Mouse (Mus musculus) leukemia stem cell, adult 10-12 weeks (primary cell): ENCODE results near the gene Olfr1185-ps1. TPM values are rescaled to one million over a fixed set of nuclear protein-coding genes. Genes with fewer than 3 reads are reported as not detected.

Experiments
- polyA plus RNA-seq: library from polyadenylated mRNA; stranded (reverse); fragments of >175 nt; gene quantifications from 2 replicates; pipeline ENCODE4 v1.2.3, GENCODE M21; 2012; ENCODE audit warnings: low replicate concordance

The Olfr1185-ps1 gene
- not detected in 2 replicates for polyA plus RNA-seq

GRCm38 (mm10) chr2:88493020-88493419 lies at the start of gene Olfr1185-ps1:
Gene Olfr1185-ps1 (plus strand): TSS chr2:88493320.

GRCm38 (mm10) chr2:88449031-88449430 lies 44.1 kb upstream of the Olfr1185-ps1 start, which contains the start of gene Gm13757:
Gene Gm13757 (minus strand): TSS chr2:88449131.

GRCm38 (mm10) chr2:88454567-88454966 lies 38.6 kb upstream of the Olfr1185-ps1 start, which contains the start of gene Olfr1183:
Gene Olfr1183 (plus strand): TSS chr2:88454867.

GRCm38 (mm10) chr2:88483298-88483697 lies 9.8 kb upstream of the Olfr1185-ps1 start, which contains the start of gene Olfr1184:
Gene Olfr1184 (plus strand): TSS chr2:88483598.

GRCm38 (mm10) chr2:88518251-88518650 lies 25.1 kb downstream of the Olfr1185-ps1 start, which contains the start of gene Olfr1186:
Gene Olfr1186 (plus strand): TSS chr2:88518551.

Other genes with a start within 250 kb of the Olfr1185-ps1 start
- gene Olfr1173, start 213.4 kb upstream of the Olfr1185-ps1 start, polyA plus RNA-seq, result not detected in 2 replicates
- gene Olfr1174-ps, start 178.2 kb upstream of the Olfr1185-ps1 start, polyA plus RNA-seq, result not detected in 2 replicates
- not detected in 2 replicates for gene Olfr1175-ps, start 166.1 kb upstream of the Olfr1185-ps1 start, polyA plus RNA-seq
- not detected in 2 replicates for gene Olfr1176, start 156.6 kb upstream of the Olfr1185-ps1 start, polyA plus RNA-seq
- not detected in 2 replicates for gene Olfr1177-ps, start 146.8 kb upstream of the Olfr1185-ps1 start, polyA plus RNA-seq
- gene Olfr1178, start 106.3 kb upstream of the Olfr1185-ps1 start, polyA plus RNA-seq, result not detected in 2 replicates
- not detected in 2 replicates for gene Olfr1179, start 86.9 kb upstream of the Olfr1185-ps1 start, polyA plus RNA-seq
- gene Olfr1180, start 74.2 kb upstream of the Olfr1185-ps1 start, polyA plus RNA-seq, result not detected in 2 replicates
- gene Olfr1181, start 67.1 kb upstream of the Olfr1185-ps1 start, polyA plus RNA-seq, result not detected in 2 replicates
- gene Gm13757, start 44.2 kb upstream of the Olfr1185-ps1 start, polyA plus RNA-seq, result not detected in 2 replicates
- gene Olfr1183, start 38.5 kb upstream of the Olfr1185-ps1 start, polyA plus RNA-seq, result not detected in 2 replicates
- gene Olfr1184, start 9.7 kb upstream of the Olfr1185-ps1 start, polyA plus RNA-seq, result not detected in 2 replicates
- not detected in 2 replicates for gene Olfr1186, start 25.2 kb downstream of the Olfr1185-ps1 start, polyA plus RNA-seq
- gene Olfr1188, start 63.6 kb downstream of the Olfr1185-ps1 start, polyA plus RNA-seq, result not detected in 2 replicates
- not detected in 2 replicates for gene Olfr1189, start 93.1 kb downstream of the Olfr1185-ps1 start, polyA plus RNA-seq
- gene Olfr1191-ps1, start 147.2 kb downstream of the Olfr1185-ps1 start, polyA plus RNA-seq, result not detected in 2 replicates
- gene Olfr1192-ps1, start 155.2 kb downstream of the Olfr1185-ps1 start, polyA plus RNA-seq, result 0.02 TPM in 1 of 2 replicates, not detected in the other
- gene Olfr1193, start 182.3 kb downstream of the Olfr1185-ps1 start, polyA plus RNA-seq, result not detected in 2 replicates
- gene Olfr1195, start 195.9 kb downstream of the Olfr1185-ps1 start, polyA plus RNA-seq, result not detected in 2 replicates
- not detected in 2 replicates for gene Olfr1196, start 211.3 kb downstream of the Olfr1185-ps1 start, polyA plus RNA-seq
- not detected in 2 replicates for gene Olfr1197, start 239.0 kb downstream of the Olfr1185-ps1 start, polyA plus RNA-seq